Mouse (Mus musculus) myocyte (in vitro differentiated cells): ENCODE measurements at regions not wholly inside any gene's neighbourhood (a gene's known extent, or its start where the extent isn't known, plus 50 kb on each side); places are given as distances from the start of the nearest gene placed in this dataset.

ENCODE experiments used
- MAX ChIP-seq: IDR thresholded peaks from one replicate; pipeline ENCODE4 v1.6.1; 2011; ENCODE audit warnings: low read depth, mild to moderate bottlenecking, control low read depth
- MYOD1 ChIP-seq, 3 experiments: IDR thresholded peaks; one replicate each; pipeline ENCODE4 v1.6.1; 2011; ENCODE audit warnings: control low read depth in 2 of 3, low read depth in 2 of 3, mild to moderate bottlenecking in 2 of 3, moderate library complexity in 1 of 3; ENCODE audit not compliant: insufficient read length in 2 of 3, control insufficient read depth in 1 of 3
- POLR2A ChIP-seq: IDR thresholded peaks from one replicate; pipeline ENCODE4 v1.6.1; 2011; ENCODE audit warnings: low read depth, mild to moderate bottlenecking, control low read depth, moderate library complexity; ENCODE audit not compliant: insufficient read length
- TCF12 ChIP-seq: IDR thresholded peaks from one replicate; pipeline ENCODE4 v1.6.1; 2011; ENCODE audit warnings: mild to moderate bottlenecking, control low read depth; ENCODE audit not compliant: poor library complexity, insufficient read depth, severe bottlenecking
- TCF3 ChIP-seq: IDR thresholded peaks from one replicate; pipeline ENCODE4 v1.6.1; 2011; ENCODE audit warnings: low read depth, control low read depth; ENCODE audit not compliant: insufficient read length

DNA sequence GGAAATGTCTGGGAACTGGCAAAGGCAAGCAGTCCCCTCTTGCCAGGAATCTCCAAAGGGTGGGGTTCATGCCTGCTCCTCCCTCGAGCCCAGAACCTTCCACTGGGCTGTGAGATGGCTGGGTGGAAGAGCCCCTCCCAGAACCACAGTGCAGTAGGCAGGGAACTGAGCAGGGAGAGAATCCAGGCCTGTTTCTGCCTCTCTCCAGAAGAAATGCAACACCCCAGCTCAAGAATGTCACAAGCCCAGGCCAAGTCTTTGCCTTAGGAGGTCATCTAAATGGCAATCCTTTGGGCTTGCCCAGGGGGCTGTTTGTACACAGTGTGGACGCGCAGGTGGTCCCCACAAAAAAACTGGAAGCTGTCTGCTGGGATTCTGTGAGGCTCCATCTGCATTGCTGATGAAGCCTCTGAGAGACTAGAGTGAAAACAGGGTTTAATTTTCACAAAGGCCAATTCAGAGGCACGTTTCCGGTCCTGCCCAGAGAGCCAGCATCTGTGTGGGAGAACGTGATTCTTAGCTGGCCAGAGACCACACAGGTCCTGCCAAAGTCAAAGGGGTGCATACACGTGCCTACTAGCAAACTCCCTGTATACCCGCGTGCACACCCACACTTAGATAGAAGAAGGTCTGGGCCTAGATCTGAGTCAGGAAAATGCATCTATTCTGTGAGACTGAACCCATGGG, 129.0 kb downstream of the Hmg20a start:
- TF ChIP-seq MAX (no peak), TCF12 (no peak), MYOD1 (IDR thresholded peaks at IDR 0.05; ENCODE audit: control insufficient read depth in 1 of 3, insufficient read length in 2 of 3, low read depth in 2 of 3) (no peak), TCF3 (no peak), POLR2A (no peak)
